Comparison of ENCODE assay signal across 24 mouse cellular contexts in genomic region chr19:24019609-24020008, GRCm38 (mm10).
"Had no signal": no experiment of that assay in that cellular context is flagged by ENCODE, and none has a peak within 500 bp of the region (broad histone marks: within the 10 kb centered on the region; RNA-seq: fewer than 3 reads in every experiment).

No protein-coding gene starts in this region.

- H3K9ac ChIP-seq: heart, embryonic 12.5 days; hindbrain, embryonic 13.5 days; hindbrain, embryonic 15.5 days; kidney, embryonic 15.5 days; limb, embryonic 13.5 days; limb, embryonic 15.5 days; liver, embryonic 12.5 days; liver, embryonic 14.5 days had no signal

- ATAC-seq: hindbrain, postnatal 0 days; intestine, embryonic 16.5 days; liver, embryonic 12.5 days had no signal

- H3K27ac ChIP-seq: heart, embryonic 10.5 days; hindbrain, embryonic 13.5 days; hindbrain, embryonic 15.5 days; hindbrain, postnatal 0 days; kidney, embryonic 15.5 days; kidney, postnatal 0 days; limb, embryonic 13.5 days; limb, embryonic 15.5 days; liver, embryonic 12.5 days; liver, embryonic 14.5 days had no signal

- H3K4me3 ChIP-seq: heart, embryonic 10.5 days; heart, embryonic 12.5 days; hindbrain, embryonic 13.5 days; hindbrain, embryonic 15.5 days; kidney, embryonic 15.5 days; limb, embryonic 13.5 days; limb, embryonic 15.5 days; liver, embryonic 12.5 days had no signal

- H3K4me2 ChIP-seq: heart, embryonic 12.5 days; hindbrain, embryonic 13.5 days; hindbrain, embryonic 15.5 days; kidney, embryonic 15.5 days; limb, embryonic 13.5 days; limb, embryonic 15.5 days; liver, embryonic 12.5 days had no signal

- H3K36me3 ChIP-seq: heart, embryonic 10.5 days; hindbrain, embryonic 13.5 days; hindbrain, embryonic 15.5 days; kidney, embryonic 15.5 days; limb, embryonic 13.5 days; limb, embryonic 15.5 days; liver, embryonic 12.5 days had no signal

- H3K27me3 ChIP-seq: heart, embryonic 12.5 days; hindbrain, embryonic 13.5 days; hindbrain, embryonic 15.5 days; kidney, embryonic 15.5 days; limb, embryonic 13.5 days; limb, embryonic 15.5 days; liver, embryonic 12.5 days had no signal

- H3K9me3 ChIP-seq: heart, embryonic 10.5 days; heart, embryonic 12.5 days; hindbrain, embryonic 13.5 days; hindbrain, embryonic 15.5 days; kidney, embryonic 15.5 days; limb, embryonic 13.5 days; limb, embryonic 15.5 days; liver, embryonic 12.5 days had no signal

- DNase-seq: gastrocnemius, postnatal 10 days; gastrocnemius, postnatal 25 days; heart, adult 18-20 months; heart, postnatal 10 days; kidney, adult 11 months; kidney, adult 2 months; kidney, adult 9 months; kidney, postnatal 14 days; kidney, postnatal 36 days; layer of hippocampus, adult 9-11 months; layer of hippocampus, postnatal 36 days; left cerebral cortex, postnatal 4 days had no signal
